Mouse (Mus musculus): ENCODE measurements around the gene Tmem94.

GRCm38 (mm10) chr11:115811381-115812093 is 46.3 kb downstream of the Tmem94 start:
- TF ChIP-seq CTCF (IDR thresholded peaks at IDR 0.05; ENCODE audit: low read depth, low read length) = no peak
- no peak for TF ChIP-seq POLR2A (IDR thresholded peaks at IDR 0.05; ENCODE audit: insufficient read depth, low read length)

All from ES-Bruce4 (cell line).